Mouse (Mus musculus) hindbrain, embryonic 16.5 days (tissue): ENCODE measurements around the gene Tfap4. TPM values are rescaled to one million over a fixed set of nuclear protein-coding genes. Genes with fewer than 3 reads are reported as not detected.

Experiments used
- ATAC-seq: fragments of 200-750 bp; cut with Nextera tagmentation; 2 replicates; pipeline ENCODE4 v1.8.0; 2017; ENCODE audit warnings: moderate TSS enrichment, moderate library complexity
- H3K27ac ChIP-seq: fragments of 300-500 bp; sonication (generic); 2 replicates; pipeline ENCODE4 v1.5.1; 2014; ENCODE audit warnings: low read depth, mild to moderate bottlenecking, control low read depth, low read length, moderate library complexity
- H3K27me3 ChIP-seq: fragments of 300-500 bp; sonication (generic); replicated peaks from 2 replicates; pipeline ENCODE4 v1.6.1; 2014; ENCODE audit warnings: low read length; ENCODE audit not compliant: control insufficient read depth, insufficient read depth
- H3K36me3 ChIP-seq: fragments of 300-500 bp; sonication (generic); 2 replicates; pipeline ENCODE4 v1.6.1; 2014; ENCODE audit warnings: mild to moderate bottlenecking, low read length, moderate library complexity, mixed read lengths; ENCODE audit not compliant: control insufficient read depth, insufficient read depth
- H3K4me1 ChIP-seq: fragments of 300-500 bp; sonication (generic); 2 replicates; pipeline ENCODE4 v1.6.1; 2014; ENCODE audit warnings: low read depth, low read length; ENCODE audit not compliant: control insufficient read depth, insufficient read depth
- H3K4me2 ChIP-seq: fragments of 300-500 bp; sonication (generic); 2 replicates; pipeline ENCODE4 v1.6.1; 2014; ENCODE audit warnings: mild to moderate bottlenecking, low read length, control low read depth, moderate library complexity
- H3K4me3 ChIP-seq: fragments of 300-500 bp; sonication (generic); 2 replicates; pipeline ENCODE4 v1.5.1; 2014; ENCODE audit warnings: mild to moderate bottlenecking, low read length, control low read depth, moderate library complexity
- H3K9ac ChIP-seq: fragments of 300-500 bp; sonication (generic); 2 replicates; pipeline ENCODE4 v1.6.1; 2014; ENCODE audit warnings: low read depth, mild to moderate bottlenecking, control low read depth, low read length, moderate library complexity
- H3K9me3 ChIP-seq: fragments of 300-500 bp; sonication (generic); 2 replicates; pipeline ENCODE4 v1.6.1; 2014; ENCODE audit warnings: mild to moderate bottlenecking, low read length, moderate library complexity; ENCODE audit not compliant: control insufficient read depth
- WGBS: fragments of 180-500 bp; shearing (Covaris S2); extraction: QIAGEN DNeasy Blood & Tissue Kit; methylation state at CpG from one replicate; pipeline ENCODE4 v1.1.7; 2014; 5-methylcytosine and 5-hydroxymethylcytosine counted together
- polyA plus RNA-seq: library from polyadenylated mRNA; unstranded; fragments of >200 nt; fragmentation: Nextera tagmentation; extraction: Ambion mirVana; gene quantifications from 2 replicates; pipeline ENCODE4 v1.2.1, GENCODE M21; 2015

The Tfap4 gene
- polyA plus RNA-seq, 1 experiment from 2014 or later: 8.5 TPM

GRCm38 (mm10) chr16:4502568-4502967 is 57.1 kb downstream of the Tfap4 start:
- no peaks in the 10 kb centered on the region for H3K27me3 ChIP-seq
- H3K36me3 ChIP-seq: no peaks in the 10 kb centered on the region
- H3K27ac ChIP-seq: no peak overlapping the region
- H3K4me3 ChIP-seq: no peak overlapping the region
- H3K9me3 ChIP-seq: no peaks in the 10 kb centered on the region
- H3K4me1 ChIP-seq: no peaks in the 10 kb centered on the region
- no peak overlapping the region for H3K9ac ChIP-seq
- ATAC-seq: no peak
- no peak overlapping the region for H3K4me2 ChIP-seq

- H3K27ac ChIP-seq: no peak overlapping the region
- H3K36me3 ChIP-seq: no peaks in the 10 kb centered on the region
- H3K4me1 ChIP-seq: no peaks in the 10 kb centered on the region
- WGBS: 86% methylated on average over 3 of the region's 3 CpGs
- H3K9ac ChIP-seq: no peak overlapping the region
- ATAC-seq: no peak
- H3K4me2 ChIP-seq: no peak overlapping the region
- H3K27me3 ChIP-seq: no peaks in the 10 kb centered on the region
- H3K4me3 ChIP-seq: no peak overlapping the region
- H3K9me3 ChIP-seq: no peaks in the 10 kb centered on the region
These were observed 58.0 kb downstream of the Tfap4 start for GRCm38 (mm10) chr16:4501703-4502102.

- no peak for ATAC-seq
- no peak overlapping the region for H3K4me2 ChIP-seq
- no peak overlapping the region for H3K27ac ChIP-seq
- no peak overlapping the region for H3K9ac ChIP-seq
- 74% methylated on average over 8 of the region's 8 CpGs for WGBS
- no peak overlapping the region for H3K4me3 ChIP-seq
- no peaks in the 10 kb centered on the region for H3K27me3 ChIP-seq
- no peaks in the 10 kb centered on the region for H3K4me1 ChIP-seq
- no peaks in the 10 kb centered on the region for H3K9me3 ChIP-seq
- no peaks in the 10 kb centered on the region for H3K36me3 ChIP-seq
These were observed 58.9 kb downstream of the Tfap4 start for GRCm38 (mm10) chr16:4500598-4501385.

GRCm38 (mm10) chr16:4497762-4498607 is 61.7 kb downstream of the Tfap4 start:
- ATAC-seq: no peak
- no peak overlapping the region for H3K4me3 ChIP-seq
- H3K4me2 ChIP-seq: no peak overlapping the region
- WGBS: 84% methylated on average over 8 of the region's 8 CpGs
- no peaks in the 10 kb centered on the region for H3K9me3 ChIP-seq
- no peaks in the 10 kb centered on the region for H3K4me1 ChIP-seq
- H3K9ac ChIP-seq: no peak overlapping the region
- no peaks in the 10 kb centered on the region for H3K36me3 ChIP-seq
- H3K27me3 ChIP-seq: no peaks in the 10 kb centered on the region
- H3K27ac ChIP-seq: no peak overlapping the region

GRCm38 (mm10) chr16:4496470-4496869 is 63.2 kb downstream of the Tfap4 start:
- Histone ChIP-seq H3K4me2 (no peak overlapping the region), H3K27ac (no peak overlapping the region), H3K27me3 (no peaks in the 10 kb centered on the region), H3K4me3 (no peak overlapping the region), H3K9ac (no peak overlapping the region), H3K9me3 (no peaks in the 10 kb centered on the region), H3K4me1 (no peaks in the 10 kb centered on the region), H3K36me3 (no peaks in the 10 kb centered on the region)
- 93% methylated on average over 3 of the region's 3 CpGs for WGBS
- ATAC-seq: no peak

GRCm38 (mm10) chr16:4495861-4496260 is 63.8 kb downstream of the Tfap4 start:
- no peak overlapping the region for H3K27ac ChIP-seq
- no peak overlapping the region for H3K4me2 ChIP-seq
- no peak overlapping the region for H3K9ac ChIP-seq
- H3K9me3 ChIP-seq: no peaks in the 10 kb centered on the region
- H3K4me3 ChIP-seq: no peak overlapping the region
- no peak for ATAC-seq
- no peaks in the 10 kb centered on the region for H3K4me1 ChIP-seq
- 95% methylated on average over 5 of the region's 5 CpGs for WGBS
- no peaks in the 10 kb centered on the region for H3K36me3 ChIP-seq
- H3K27me3 ChIP-seq: no peaks in the 10 kb centered on the region

Other genes starting within 250 kb of the Tfap4 start
- 4.0 and 5.0 TPM in 2 replicates for gene Adcy9, start 139.4 kb downstream of the Tfap4 start, polyA plus RNA-seq
- gene Srl, start 18.0 kb downstream of the Tfap4 start, polyA plus RNA-seq: 16.3 and 27.7 TPM in 2 replicates
- 13.0 and 14.2 TPM in 2 replicates for gene Glis2, start 34.9 kb upstream of the Tfap4 start, polyA plus RNA-seq
- gene Pam16, start 65.1 kb upstream of the Tfap4 start, polyA plus RNA-seq: 139 and 150 TPM in 2 replicates
- gene Vasn, start 80.1 kb upstream of the Tfap4 start, polyA plus RNA-seq: 6.0 and 7.0 TPM in 2 replicates
- gene Dnaja3, start 80.1 kb upstream of the Tfap4 start, polyA plus RNA-seq: 70.6 and 71.9 TPM in 2 replicates
- 32.1 and 36.6 TPM in 2 replicates for gene Coro7, start 119.9 kb upstream of the Tfap4 start, polyA plus RNA-seq
- 53.7 and 58.2 TPM in 2 replicates for gene Nmral1, start 159.5 kb upstream of the Tfap4 start, polyA plus RNA-seq
- gene Hmox2, start 166.5 kb upstream of the Tfap4 start, polyA plus RNA-seq: 107 and 121 TPM in 2 replicates
- 137 and 143 TPM in 2 replicates for gene Cdip1, start 230.4 kb upstream of the Tfap4 start, polyA plus RNA-seq